In genomic region chr5:99215207-99216157, GRCm38 (mm10) we compare ENCODE assay signal across 24 mouse cellular contexts.
DNase-seq lines count a peak whose midpoint lies in the region; ATAC-seq and TF ChIP-seq lines count a peak whose summit lies in the region.
"Had no signal": no experiment of that assay in that cellular context is flagged by ENCODE, and none has a peak within 500 bp of the region (broad histone marks: within the 10 kb centered on the region; RNA-seq: fewer than 3 reads in every experiment).

No protein-coding gene starts in this region.

- peak; percentile 43; the same call in 1 of the 2 replicates for ATAC-seq in neural tube, embryonic 13.5 days (ENCODE audit: low read depth)
- ATAC-seq in forebrain, embryonic 15.5 days (replicated peaks): peak; percentile 57
- ATAC-seq: Patski had no signal

- no peaks in the 10 kb centered on the region for H3K27me3 ChIP-seq in neural tube, embryonic 13.5 days
- no peaks in the 10 kb centered on the region for H3K27me3 ChIP-seq in forebrain, embryonic 15.5 days
- no peaks in the 10 kb centered on the region for H3K27me3 ChIP-seq in thymus, adult 2 months (ENCODE audit: control insufficient read depth, insufficient read depth, low read length)
- H3K27me3 ChIP-seq: embryonic facial prominence, embryonic 12.5 days; limb, embryonic 12.5 days; megakaryocyte, embryonic 14.5 days; Patski had no signal

- WGBS in neural tube, embryonic 13.5 days: 50% methylated on average over 7 of the region's 7 CpGs
- WGBS in forebrain, embryonic 15.5 days: 41% methylated on average over 7 of the region's 7 CpGs
- WGBS in thymus, adult 2 months: 87% methylated on average over 7 of the region's 7 CpGs

- H3K27ac ChIP-seq in layer of hippocampus, adult 2 months: peak overlapping the region; percentile 65
- H3K27ac ChIP-seq in neural tube, embryonic 13.5 days (replicated peaks): no peak overlapping the region
- H3K27ac ChIP-seq in forebrain, embryonic 15.5 days (replicated peaks): peak overlapping the region; percentile 52
- no peak overlapping the region for H3K27ac ChIP-seq in thymus, adult 2 months (ENCODE audit: control insufficient read depth, insufficient read depth, low read length)
- H3K27ac ChIP-seq: embryonic facial prominence, embryonic 12.5 days; limb, embryonic 12.5 days had no signal

- H3K4me1 ChIP-seq in neural tube, embryonic 13.5 days (replicated peaks): peaks cover 13% of the 10 kb centered on the region; the same call in 1 of the 2 replicates
- H3K4me1 ChIP-seq in forebrain, embryonic 15.5 days: peaks cover 18% of the 10 kb centered on the region; the same call in 1 of the 2 replicates
- H3K4me1 ChIP-seq in thymus, adult 2 months (replicated peaks; ENCODE audit: control insufficient read depth, insufficient read depth, low read length): no peaks in the 10 kb centered on the region
- H3K4me1 ChIP-seq: embryonic facial prominence, embryonic 12.5 days; megakaryocyte, embryonic 14.5 days had no signal

- DNase-seq in layer of hippocampus, adult 2 months (ENCODE audit: low spot score in 2 of 2): peak in 1 of 2 experiments; percentile 12
- DNase-seq in layer of hippocampus, postnatal 36 days: no peak
- no peak for DNase-seq in neural tube, embryonic 10.5 days (ENCODE audit: extremely low spot score, low spot score)
- DNase-seq in gastrocnemius, adult 18-20 months (ENCODE audit: low spot score): no peak
- DNase-seq in thymus, adult 2 months: no peak
- DNase-seq: adrenal gland, postnatal 36 days; cerebellum, adult 11-12 months; cerebellum, postnatal 10 days; heart, postnatal 14 days; kidney, adult 11 months; kidney, postnatal 4 days; liver, postnatal 0 days; lung, postnatal 14 days; right cerebral cortex, postnatal 14 days; spleen, adult 18-20 months; thymus, postnatal 14 days had no signal

- no peak overlapping the region for H3K4me3 ChIP-seq in layer of hippocampus, adult 2 months
- no peak overlapping the region for H3K4me3 ChIP-seq in neural tube, embryonic 13.5 days
- H3K4me3 ChIP-seq in forebrain, embryonic 15.5 days: no peak overlapping the region
- no peak overlapping the region for H3K4me3 ChIP-seq in thymus, adult 2 months (ENCODE audit: control insufficient read depth, insufficient read depth, low read length)
- H3K4me3 ChIP-seq: embryonic facial prominence, embryonic 12.5 days; limb, embryonic 12.5 days; megakaryocyte, embryonic 14.5 days had no signal

- TF ChIP-seq CTCF in layer of hippocampus, adult 2 months (conservative IDR thresholded peaks at IDR 0.05): no peak
- TF ChIP-seq CTCF in thymus, adult 2 months (IDR thresholded peaks at IDR 0.05; ENCODE audit: borderline replicate concordance, control insufficient read depth, extremely low read depth, insufficient read depth, low read length, poor library complexity): no peak

- H3K4me2 ChIP-seq in neural tube, embryonic 13.5 days: no peak overlapping the region
- no peak overlapping the region for H3K4me2 ChIP-seq in forebrain, embryonic 15.5 days (replicated peaks)
- H3K4me2 ChIP-seq: embryonic facial prominence, embryonic 12.5 days; heart, embryonic 11.5 days; limb, embryonic 12.5 days; liver, embryonic 11.5 days had no signal

- no peak overlapping the region for H3K9ac ChIP-seq in neural tube, embryonic 13.5 days
- H3K9ac ChIP-seq in forebrain, embryonic 15.5 days (replicated peaks): no peak overlapping the region
- H3K9ac ChIP-seq: embryonic facial prominence, embryonic 12.5 days; limb, embryonic 12.5 days; liver, postnatal 0 days had no signal

- TF ChIP-seq POLR2A in thymus, adult 2 months (IDR thresholded peaks at IDR 0.05; ENCODE audit: control insufficient read depth, extremely low read depth, insufficient read depth, low read length, poor library complexity): no peak

- peaks cover 42% of the 10 kb centered on the region for H3K36me3 ChIP-seq in neural tube, embryonic 13.5 days
- peaks cover 31% of the 10 kb centered on the region for H3K36me3 ChIP-seq in forebrain, embryonic 15.5 days
- no peaks in the 10 kb centered on the region for H3K36me3 ChIP-seq in thymus, adult 2 months (ENCODE audit: control insufficient read depth, insufficient read depth, low read length)

- no peaks in the 10 kb centered on the region for H3K9me3 ChIP-seq in neural tube, embryonic 13.5 days
- H3K9me3 ChIP-seq in forebrain, embryonic 15.5 days: no peaks in the 10 kb centered on the region
- H3K9me3 ChIP-seq: limb, embryonic 12.5 days had no signal

Comparison
In these comparisons a context has a peak if more than half of its experiments do, and no peak if none do; other contexts are left out.
1. H3K27ac ChIP-seq: peak in layer of hippocampus, adult 2 months (single experiment) and forebrain, embryonic 15.5 days (single experiment); none in neural tube, embryonic 13.5 days (single experiment) and thymus, adult 2 months (single experiment).